Mouse (Mus musculus) ES-CJ7 (cell line): ENCODE data around the gene Zp1.

ENCODE experiments used
- DNase-seq: peaks from one replicate; pipeline ENCODE4 v3.0.0; 2011; ENCODE audit warnings: low read depth, low spot score

Gene Zp1

DNA sequence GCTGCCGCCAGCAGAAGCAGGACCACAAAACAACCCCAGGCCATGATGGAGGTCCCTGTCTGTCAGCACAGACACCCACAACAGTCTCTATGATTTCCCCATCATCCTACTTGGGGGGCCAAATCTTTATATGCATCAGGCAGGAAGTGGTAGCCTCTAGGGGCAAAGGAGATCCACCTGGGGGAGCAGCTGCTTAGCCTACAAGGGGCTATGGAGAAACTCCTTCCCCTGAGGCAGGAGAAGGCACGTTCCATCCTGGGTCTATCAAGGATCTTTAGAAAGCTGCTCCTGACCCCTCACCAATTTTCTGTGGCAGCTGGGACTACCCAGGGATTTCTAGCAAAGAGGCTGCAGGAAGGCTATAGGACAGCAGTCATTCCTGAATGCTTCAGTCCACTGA is at the start of gene Zp1:
Zp1 (minus strand) TSS at position 101 of the 400 bp plus-strand sequence.
- DNase-seq, result no peak

DNA sequence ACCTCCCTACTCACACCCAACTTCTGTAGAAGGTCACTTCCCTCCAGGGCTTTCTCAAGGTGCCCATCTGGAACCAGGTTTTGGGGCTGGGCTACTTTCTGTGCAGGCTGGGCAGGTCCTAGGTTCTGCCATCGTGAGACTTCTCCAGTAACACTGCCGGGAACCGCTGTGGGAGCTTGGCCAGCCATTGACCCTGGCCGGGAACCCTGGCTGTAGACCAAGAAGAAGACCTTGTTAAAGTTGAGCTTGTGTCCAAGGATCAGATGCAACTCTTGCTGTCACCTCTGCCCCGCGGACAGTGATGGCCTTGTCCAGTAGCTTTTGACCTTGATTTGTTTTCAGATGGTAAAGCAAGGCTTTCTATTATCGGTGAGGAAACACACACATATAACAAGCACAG is 48.1 kb upstream of the Zp1 start:
- DNase-seq, result no peak

DNA sequence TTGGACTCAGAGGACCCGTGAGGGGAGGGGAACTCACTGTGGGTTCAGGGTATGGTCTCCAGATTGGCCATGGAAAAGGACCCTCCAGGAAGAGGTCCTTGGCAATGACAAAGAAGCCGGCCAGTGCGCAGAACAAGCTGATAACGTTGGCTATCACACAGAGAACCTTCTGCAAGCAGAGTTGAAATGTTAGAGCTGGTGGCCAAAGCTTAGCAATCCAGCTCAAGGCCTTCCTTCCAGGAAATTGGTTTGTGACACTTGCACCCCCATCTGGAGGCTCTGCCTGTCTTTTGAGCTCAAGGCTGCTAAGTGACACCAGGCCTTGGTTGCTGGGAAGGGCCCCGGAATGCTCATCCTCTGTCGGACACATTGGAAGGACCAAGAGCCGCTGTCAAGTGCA is 45.3 kb upstream of the Zp1 start:
- no peak for DNase-seq

DNA sequence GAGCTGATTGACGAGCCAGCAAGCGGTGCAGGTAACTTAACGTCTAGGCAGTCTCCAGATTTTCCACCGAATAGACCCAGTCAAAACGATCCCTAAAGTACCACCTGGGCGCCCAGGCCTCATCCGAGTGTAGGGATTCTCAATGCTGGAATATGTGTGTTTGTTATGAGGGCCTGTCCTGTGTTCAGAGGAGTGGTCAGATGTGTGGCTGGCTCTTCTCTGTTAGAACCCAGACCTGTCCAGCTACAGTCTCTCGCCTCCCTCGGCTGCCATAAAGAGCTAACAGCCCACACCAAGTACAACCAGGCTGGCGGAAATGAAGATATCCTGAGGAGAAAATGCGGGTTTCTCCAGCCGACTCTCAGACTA is 39.5 kb upstream of the Zp1 start:
- no peak for DNase-seq

DNA sequence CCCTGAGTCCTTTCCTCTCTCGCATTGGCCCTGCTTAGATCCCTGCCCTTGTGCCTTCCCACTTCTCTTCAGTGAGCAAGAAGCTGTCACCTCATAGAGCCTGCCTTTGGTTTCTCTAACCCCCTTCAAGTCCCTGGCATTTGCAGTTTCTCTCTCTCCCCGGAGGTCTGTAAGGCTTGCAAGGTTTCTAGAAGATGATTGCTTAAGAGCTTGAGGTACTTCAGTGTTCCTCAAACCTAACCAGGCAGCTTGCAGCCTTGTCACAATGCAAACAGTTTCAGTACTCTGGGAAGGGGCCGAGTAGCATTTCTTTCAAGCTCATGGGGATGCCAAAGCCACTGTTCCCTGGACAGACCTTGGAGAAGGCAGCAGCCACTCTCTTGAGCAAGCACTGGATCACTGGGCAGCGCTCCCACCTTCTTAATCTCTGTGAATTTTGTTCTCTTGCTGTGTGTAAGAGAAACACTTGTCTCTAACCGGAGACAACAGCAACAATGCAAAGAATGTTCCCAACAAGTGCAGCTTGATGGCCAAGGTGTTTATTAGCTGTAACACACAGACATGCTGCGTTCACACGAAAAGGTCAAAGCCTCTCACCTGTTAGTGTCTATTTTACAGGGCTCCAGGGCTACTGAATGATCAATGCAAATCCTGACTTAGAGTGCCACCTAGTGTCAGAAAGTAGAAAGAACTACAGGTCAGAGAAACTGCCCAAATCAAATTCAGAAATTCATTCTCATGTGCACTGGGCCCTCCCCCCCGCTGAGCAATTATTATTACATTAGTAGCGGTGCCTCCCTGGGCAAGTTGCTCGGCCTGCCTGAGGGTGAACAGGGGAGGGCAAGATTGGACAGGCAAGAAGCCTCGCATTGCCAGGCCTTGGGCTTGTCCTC is 38.9 kb upstream of the Zp1 start:
- DNase-seq, result peak; percentile 70

DNA sequence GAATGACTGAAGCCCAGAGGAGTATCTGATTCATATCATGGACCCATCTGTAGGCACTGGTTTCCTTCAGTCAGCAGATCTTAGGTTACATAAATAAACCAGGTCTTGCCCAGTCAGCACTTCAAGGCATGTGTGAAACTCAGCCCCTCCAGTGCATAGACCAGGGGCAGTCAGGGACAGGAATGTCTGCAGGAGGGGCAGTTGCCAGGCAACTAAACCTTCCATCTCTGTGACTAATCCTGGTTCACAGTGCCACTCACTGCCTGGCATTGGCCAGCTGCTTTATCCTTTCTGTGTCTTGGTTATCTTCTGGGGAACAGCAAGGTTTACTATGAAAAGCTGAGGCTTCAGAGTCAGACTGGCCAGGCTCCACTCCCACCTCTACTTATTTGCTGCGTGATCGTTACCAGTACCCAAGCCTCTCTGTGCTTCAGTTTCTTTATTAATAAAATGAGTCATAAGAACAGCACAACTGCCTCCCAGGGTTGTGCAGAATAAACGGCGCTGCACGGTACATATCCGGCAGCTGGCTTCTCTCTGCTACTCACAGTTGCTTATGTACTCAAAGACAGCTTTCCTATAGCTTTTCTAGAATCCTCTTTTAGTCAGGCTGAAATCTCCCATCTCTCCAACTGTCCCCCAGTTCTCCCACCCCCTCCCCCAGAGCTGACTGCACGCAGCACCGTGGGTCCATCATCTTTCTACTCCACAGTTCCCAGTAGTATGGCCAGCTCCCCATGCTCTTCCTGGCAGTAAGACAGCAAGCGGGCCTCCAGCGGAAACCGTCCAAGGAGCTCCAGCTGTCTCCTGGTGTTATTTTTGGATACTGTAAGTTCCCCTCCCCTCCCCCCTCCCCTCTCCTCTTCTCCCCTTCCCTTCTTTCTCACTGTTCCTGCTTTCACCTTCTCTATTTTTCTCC is 31.8 kb upstream of the Zp1 start:
- DNase-seq, result no peak

DNA sequence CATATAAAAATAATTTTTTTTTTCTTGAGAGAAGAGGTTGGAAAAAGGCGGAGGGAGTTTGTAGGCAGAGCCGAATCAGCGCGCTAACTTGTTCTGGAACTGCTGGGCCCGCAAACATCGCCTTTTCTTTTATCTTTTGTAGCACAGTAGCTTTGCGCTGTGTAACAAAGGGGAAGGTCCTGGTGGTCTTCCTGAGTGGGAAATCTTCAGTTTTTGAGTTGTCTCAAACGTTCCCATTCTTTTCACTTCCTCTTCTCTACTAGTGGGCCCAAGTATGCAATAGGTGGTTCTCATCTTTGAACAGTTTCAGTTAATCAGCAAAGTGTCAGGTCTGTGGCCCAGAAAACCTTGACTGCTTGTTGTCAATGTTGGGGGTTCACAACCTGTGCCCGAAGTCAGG is 29.1 kb upstream of the Zp1 start:
- DNase-seq, result no peak

DNA sequence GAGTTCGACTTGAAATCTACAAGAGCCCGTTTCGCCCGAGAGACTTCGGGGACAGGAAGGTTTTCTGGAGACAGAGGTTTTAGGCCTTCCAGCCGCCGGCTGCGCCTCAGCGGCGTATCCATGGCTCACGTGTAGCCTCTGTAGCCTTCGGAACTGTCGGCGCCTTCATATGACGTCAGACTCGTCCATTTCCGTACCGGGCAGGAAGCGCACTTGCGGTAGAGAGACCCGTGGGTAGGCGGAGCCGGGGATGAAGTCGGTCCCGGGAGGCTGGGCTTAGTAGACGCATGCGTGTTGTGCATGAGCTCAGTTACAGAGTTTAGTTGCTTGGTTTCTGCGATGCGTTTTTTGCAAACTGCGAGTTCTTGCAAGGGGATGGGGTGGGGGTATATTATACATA is 28.7 kb upstream of the Zp1 start, which contains the start of gene Ccdc86:
Ccdc86 (minus strand) TSS at position 155 of the 400 bp plus-strand sequence.
- DNase-seq, result peak; percentile 99

DNA sequence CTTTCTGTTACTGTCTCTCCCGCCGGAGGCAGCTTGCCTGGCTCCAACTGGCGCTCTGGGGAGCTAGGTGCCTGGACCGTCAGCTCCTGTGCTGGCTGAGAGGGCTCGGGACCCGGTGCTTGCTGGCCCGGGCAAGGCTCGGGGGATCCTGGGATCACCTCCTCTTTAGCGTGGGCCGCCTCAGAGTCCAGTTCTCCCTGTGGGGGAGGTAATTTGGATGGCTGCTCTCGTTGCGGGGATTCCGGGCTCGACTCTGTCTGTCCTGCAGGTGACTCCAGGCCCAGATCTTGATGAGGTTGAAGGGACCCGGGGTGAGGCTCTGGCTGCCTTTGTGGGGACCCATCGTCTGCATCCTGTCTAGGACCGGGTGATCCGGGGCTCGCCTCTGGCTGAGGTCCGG is 28.0 kb upstream of the Zp1 start:
- DNase-seq, result no peak

DNA sequence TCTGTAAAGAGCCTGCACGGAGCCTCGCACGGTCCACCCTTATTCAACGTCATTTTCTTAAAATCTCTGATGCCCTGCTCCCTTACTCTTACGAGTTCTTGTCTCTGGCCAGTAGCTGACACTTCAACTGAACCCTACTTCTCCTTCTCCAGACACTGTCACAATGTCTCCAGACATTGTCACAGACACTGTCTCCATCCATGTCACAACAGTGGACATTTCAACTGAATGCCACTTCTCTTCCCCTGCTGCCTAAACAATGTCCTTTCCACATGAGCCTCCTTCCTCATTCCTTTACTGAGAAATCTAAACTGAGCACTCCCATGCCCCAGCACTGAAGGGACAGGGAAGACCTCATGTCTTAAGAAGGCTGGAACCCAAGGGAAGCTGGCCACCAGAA is 26.8 kb upstream of the Zp1 start:
- DNase-seq, result no peak

DNA sequence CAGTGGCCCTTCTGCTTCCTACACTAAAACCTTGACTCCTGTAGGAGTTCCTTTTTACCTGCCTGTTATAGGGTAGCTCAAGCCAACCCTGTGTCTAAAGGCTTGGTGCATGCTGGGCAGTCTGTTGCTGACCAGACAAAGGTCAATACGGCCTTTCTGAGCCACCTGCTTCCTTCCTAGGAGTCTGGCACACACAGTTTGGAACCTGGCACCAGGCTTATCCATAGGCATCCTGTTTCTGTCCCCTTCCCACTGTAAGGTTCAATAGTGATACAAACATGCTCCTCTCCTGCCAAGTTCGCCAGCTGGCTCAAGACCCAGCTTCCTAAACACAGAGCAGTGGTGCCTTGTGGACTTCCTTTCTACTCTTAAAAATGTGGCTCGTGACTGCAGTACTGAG is 26.1 kb upstream of the Zp1 start:
- DNase-seq, result no peak

DNA sequence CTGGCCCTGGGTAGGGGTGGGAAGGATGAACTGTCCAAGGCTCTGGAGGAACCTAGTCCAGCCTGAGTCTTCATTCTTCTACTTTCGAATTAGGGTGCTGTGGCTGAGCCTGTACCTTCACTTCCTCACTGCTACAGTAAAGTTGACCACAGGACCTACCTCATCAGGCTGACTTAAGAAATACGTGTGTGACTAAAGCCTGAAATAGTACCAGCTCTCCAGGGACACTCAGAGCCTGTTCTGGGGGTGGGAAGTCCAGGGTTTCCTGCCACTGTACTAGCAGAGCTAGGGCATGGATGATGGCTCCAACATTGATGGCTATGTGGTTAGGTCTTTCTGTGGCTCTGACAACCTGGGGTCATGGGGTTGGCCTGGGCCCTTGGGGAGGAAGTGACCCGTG is 23.5 kb upstream of the Zp1 start:
- DNase-seq, result no peak

DNA sequence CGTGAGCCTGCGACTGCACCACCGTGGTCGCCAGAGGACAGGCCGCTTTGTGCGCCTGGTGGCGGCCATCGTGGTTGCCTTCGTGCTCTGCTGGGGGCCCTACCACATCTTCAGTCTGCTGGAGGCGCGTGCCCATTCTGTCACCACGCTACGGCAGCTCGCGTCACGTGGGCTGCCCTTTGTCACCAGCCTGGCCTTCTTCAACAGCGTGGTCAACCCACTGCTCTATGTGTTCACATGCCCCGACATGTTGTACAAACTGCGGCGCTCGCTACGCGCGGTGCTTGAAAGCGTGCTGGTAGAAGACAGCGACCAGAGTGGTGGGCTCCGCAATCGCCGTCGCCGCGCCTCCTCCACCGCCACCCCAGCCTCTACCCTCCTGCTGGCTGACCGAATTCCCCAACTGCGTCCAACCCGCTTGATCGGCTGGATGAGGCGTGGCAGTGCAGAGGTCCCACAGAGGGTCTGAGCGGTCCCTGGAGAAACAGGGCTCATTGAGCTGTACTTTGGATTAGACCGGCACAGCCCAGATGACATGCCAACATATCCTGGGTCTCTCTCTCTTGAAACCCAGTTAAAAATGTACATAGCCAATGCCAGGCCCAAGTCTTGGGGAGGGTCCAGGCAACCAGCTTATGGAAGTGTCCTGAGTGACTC is 20.5 kb upstream of the Zp1 start:
- peak; percentile 63 for DNase-seq

DNA sequence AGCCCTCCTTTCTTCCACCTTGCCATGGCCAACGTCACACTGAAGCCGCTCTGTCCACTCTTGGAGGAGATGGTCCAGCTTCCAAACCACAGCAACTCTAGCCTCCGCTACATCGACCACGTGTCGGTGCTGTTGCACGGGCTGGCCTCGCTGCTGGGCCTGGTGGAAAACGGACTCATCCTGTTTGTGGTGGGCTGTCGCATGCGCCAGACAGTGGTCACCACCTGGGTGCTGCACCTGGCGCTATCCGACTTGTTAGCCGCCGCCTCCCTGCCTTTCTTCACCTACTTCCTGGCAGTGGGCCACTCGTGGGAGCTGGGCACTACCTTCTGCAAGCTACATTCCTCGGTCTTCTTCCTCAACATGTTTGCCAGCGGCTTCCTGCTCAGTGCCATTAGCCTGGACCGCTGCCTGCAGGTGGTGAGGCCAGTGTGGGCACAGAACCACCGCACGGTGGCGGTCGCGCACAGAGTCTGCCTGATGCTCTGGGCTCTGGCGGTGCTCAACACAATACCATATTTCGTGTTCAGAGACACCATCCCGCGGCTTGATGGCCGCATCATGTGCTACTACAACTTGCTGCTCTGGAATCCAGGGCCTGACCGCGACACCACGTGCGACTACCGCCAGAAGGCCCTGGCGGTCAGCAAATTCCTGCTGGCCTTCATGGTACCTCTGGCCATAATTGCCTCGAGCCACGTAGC is 19.8 kb upstream of the Zp1 start:
- DNase-seq, result peak; percentile 81

DNA sequence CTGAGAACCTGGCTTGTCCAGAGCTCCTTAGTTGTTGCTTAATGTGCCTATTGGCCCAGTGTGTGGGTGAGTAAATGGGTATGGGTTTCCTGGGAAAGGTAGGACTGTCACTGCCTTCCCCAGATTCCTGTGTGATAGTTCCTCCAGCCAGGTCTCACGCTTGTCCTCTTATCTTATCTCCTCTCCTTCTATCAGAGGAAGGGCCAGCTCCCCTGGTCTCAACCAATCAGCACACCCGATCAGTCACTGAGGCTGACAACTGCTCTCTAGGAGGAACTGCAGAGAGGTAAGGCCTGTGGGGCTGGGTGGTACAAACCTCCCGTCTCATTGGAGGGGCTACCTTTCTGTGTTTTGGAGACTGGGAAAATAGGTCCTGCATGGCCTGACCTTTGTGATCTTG is 18.3 kb upstream of the Zp1 start:
- no peak for DNase-seq

DNA sequence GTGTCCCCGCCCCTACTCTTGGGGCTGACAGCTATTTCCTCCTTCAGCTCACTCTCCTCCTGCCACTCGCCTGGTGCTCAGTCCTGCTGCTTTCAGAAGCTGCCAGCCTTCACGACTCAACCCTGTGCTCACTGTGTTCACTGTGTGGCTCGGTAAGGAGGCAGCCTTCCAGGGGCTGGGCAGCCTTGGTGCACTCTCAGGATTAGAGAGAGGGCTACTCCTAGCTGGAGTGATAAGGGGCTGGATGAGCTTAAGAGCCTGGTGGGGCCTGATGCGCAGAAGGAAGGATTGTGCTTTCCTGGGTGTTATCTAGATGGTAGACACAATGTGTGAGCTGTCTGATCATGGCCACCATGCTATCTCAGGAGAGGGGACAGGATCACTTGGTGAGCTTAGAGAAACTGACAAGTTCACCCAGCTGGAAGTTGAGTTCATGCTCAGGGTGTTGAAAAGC is 16.7 kb upstream of the Zp1 start, which contains the start of gene Ptgdr2:
Ptgdr2 (plus strand) TSS at position 51 of the 454 bp plus-strand sequence.
- DNase-seq, result no peak

DNA sequence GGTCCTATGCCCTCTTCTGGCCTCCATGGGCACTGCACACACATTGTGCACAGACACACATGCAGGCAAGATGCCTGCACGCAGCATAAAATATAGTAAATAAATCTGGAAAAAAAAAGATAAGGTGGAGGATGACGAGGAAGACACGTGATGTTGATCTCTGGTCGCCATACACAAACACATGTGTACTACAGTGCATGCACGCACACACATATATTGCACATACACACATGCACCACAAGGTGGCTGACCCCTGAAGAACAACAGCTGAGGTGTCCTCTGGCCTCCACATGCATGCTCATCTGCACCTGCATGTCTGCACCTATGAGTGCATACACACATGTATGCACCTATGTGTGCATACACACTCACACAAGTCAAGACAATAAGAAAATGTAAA is 15.6 kb upstream of the Zp1 start:
- DNase-seq, result peak; percentile 42

DNA sequence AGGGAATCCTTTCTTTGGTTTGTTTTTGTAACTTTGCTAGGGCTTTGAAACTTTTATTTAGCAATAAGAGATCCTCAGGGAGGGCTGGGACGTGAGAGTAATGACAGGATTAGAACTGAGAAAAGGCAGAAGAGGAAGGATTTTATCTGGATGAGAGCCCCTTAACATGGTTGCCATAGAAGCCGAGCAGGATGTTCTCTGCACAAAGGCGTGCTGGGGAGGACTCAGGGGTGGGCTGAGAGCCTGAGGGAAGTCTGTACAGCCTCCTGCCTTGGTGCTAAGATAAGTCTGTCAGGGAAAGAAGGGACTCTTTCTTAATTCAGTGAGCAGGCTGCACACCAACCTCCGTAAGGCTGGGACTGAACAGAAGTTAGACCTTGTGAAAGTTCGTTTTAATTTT is 14.6 kb upstream of the Zp1 start:
- no peak for DNase-seq

DNA sequence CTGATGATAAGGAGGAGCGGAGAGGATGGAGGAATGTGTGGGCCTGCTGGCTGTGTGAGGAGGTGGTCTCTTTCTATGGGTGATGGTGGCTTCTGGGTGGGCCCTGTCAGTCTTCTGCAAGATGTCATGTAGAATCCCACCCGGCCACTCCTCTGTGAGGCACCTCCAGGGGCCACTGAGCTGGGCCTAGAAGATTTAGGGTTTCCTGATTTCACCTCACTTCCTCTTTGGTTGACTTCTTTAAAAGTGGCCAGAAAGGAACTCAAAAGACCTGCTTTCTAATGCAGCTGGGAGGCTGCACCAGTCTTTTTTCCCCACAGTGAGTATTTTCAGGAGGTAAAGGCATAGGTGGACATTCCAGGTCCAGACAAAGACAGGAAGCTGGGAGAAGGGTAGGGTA is 10.2 kb upstream of the Zp1 start:
- no peak for DNase-seq

DNA sequence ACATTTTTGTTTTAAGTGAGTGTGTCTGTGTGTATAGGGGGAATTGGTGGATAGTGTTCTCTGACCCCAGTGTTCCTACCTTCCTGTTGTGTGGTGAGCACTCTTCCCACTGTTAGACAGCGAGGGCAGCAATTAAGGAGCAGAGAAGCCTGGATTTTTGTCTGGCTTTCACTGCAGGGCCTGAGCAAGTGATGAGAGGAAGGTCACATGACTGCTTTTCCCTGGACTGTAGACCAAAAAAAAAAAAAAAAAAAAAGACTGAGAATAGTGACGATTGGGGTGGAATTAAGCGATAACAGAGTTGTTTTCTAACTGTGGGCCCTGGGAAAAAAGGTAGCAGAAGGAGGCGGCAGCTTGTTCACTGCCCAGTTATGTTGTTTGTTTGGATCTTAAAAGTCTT is 6.2 kb upstream of the Zp1 start:
- no peak for DNase-seq

DNA sequence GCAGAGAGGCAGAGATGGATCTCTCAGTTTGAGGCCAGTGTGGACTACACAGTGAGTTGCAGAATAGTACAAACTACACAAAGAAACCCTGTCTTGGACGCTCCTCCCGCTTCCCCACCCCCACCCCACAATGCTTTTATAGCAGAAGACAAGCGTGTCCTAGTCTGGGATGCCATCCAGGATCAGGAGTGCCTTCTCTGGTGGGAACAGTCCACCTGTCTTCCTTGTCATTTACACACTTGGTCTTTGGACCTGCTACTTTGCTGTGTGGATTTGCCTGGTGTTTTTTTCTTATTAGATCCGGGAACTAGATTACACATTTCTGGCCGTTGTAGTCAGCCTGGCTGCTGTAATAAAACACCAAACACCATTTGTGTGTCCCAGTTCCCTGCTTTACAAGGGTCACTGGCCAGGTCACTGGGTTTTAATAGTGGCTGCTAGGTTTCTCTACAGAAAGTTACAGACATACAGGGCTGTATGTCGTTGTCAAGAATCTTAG is 5.7 kb upstream of the Zp1 start:
- no peak for DNase-seq
